Mouse (Mus musculus): Measurements from ENCODE around the gene Psapl1. TPM values are rescaled to one million over a fixed set of nuclear protein-coding genes. Genes with fewer than 3 reads are reported as not detected.

The Psapl1 gene
- total and polyA plus RNA-seq, 2 experiments: not detected

- Histone ChIP-seq H3K27ac (replicated peaks; ENCODE audit: insufficient read depth, low read depth, low read length) (no peak overlapping the region), H3K79me2 (ENCODE audit: control insufficient read depth, insufficient read depth, low read length) (no peaks in the 10 kb centered on the region), H3K9ac (ENCODE audit: low read depth, low read length) (no peak overlapping the region), H3K36me3 (ENCODE audit: control insufficient read depth, insufficient read depth, low read length) (no peaks in the 10 kb centered on the region), H3K4me1 (ENCODE audit: control insufficient read depth, insufficient read depth, low read length) (no peaks in the 10 kb centered on the region; the same call in 1 of the 2 replicates), H3K27me3 (ENCODE audit: control insufficient read depth, insufficient read depth, low read length) (no peaks in the 10 kb centered on the region), H3K4me3 (ENCODE audit: insufficient read depth, low read depth, low read length) (no peak overlapping the region)
- no peak for DNase-seq (ENCODE audit: extremely low read depth, low read depth, low spot score)
- TF ChIP-seq CTCF (IDR thresholded peaks at IDR 0.05; ENCODE audit: low read depth, low read length) (no peak), POLR2A (IDR thresholded peaks at IDR 0.05; ENCODE audit: extremely low read depth, insufficient read depth, low read length) (no peak)
- 72% methylated on average over 4 of the region's 4 CpGs for WGBS
Observed at GRCm38 (mm10) chr5:36194631-36195030, 9.2 kb upstream of the Psapl1 start.

GRCm38 (mm10) chr5:36195436-36195835 is 8.4 kb upstream of the Psapl1 start:
- Histone ChIP-seq H3K27me3 (ENCODE audit: control insufficient read depth, insufficient read depth, low read length) (no peaks in the 10 kb centered on the region), H3K27ac (replicated peaks; ENCODE audit: insufficient read depth, low read depth, low read length) (no peak overlapping the region), H3K36me3 (ENCODE audit: control insufficient read depth, insufficient read depth, low read length) (no peaks in the 10 kb centered on the region), H3K4me3 (ENCODE audit: insufficient read depth, low read depth, low read length) (no peak overlapping the region), H3K9ac (ENCODE audit: low read depth, low read length) (no peak overlapping the region), H3K4me1 (ENCODE audit: control insufficient read depth, insufficient read depth, low read length) (no peaks in the 10 kb centered on the region; the same call in 1 of the 2 replicates), H3K79me2 (ENCODE audit: control insufficient read depth, insufficient read depth, low read length) (no peaks in the 10 kb centered on the region)
- 86% methylated on average over 4 of the region's 4 CpGs for WGBS
- DNase-seq (ENCODE audit: extremely low read depth, low read depth, low spot score): no peak
- TF ChIP-seq CTCF (IDR thresholded peaks at IDR 0.05; ENCODE audit: low read depth, low read length): no peak
- no peak for TF ChIP-seq POLR2A (IDR thresholded peaks at IDR 0.05; ENCODE audit: extremely low read depth, insufficient read depth, low read length)

GRCm38 (mm10) chr5:36199519-36199918 is 4.3 kb upstream of the Psapl1 start:
- TF ChIP-seq POLR2A (IDR thresholded peaks at IDR 0.05; ENCODE audit: extremely low read depth, insufficient read depth, low read length) (no peak), CTCF (IDR thresholded peaks at IDR 0.05; ENCODE audit: low read depth, low read length) (no peak)
- Histone ChIP-seq H3K27me3 (ENCODE audit: control insufficient read depth, insufficient read depth, low read length) (no peaks in the 10 kb centered on the region), H3K4me1 (ENCODE audit: control insufficient read depth, insufficient read depth, low read length) (no peaks in the 10 kb centered on the region; the same call in 1 of the 2 replicates), H3K27ac (replicated peaks; ENCODE audit: insufficient read depth, low read depth, low read length) (no peak overlapping the region), H3K4me3 (ENCODE audit: insufficient read depth, low read depth, low read length) (no peak overlapping the region), H3K79me2 (ENCODE audit: control insufficient read depth, insufficient read depth, low read length) (no peaks in the 10 kb centered on the region), H3K36me3 (ENCODE audit: control insufficient read depth, insufficient read depth, low read length) (no peaks in the 10 kb centered on the region), H3K9ac (ENCODE audit: low read depth, low read length) (no peak overlapping the region)
- 81% methylated on average over 1 of the region's 1 CpGs for whole genome bisulfite sequencing
- no peak for DNase-seq (ENCODE audit: extremely low read depth, low read depth, low spot score)

GRCm38 (mm10) chr5:36202781-36203180 is 1.0 kb upstream of the Psapl1 start:
- Histone ChIP-seq H3K4me1 (ENCODE audit: control insufficient read depth, insufficient read depth, low read length) (no peaks in the 10 kb centered on the region), H3K79me2 (ENCODE audit: control insufficient read depth, insufficient read depth, low read length) (no peaks in the 10 kb centered on the region), H3K27me3 (ENCODE audit: control insufficient read depth, insufficient read depth, low read length) (no peaks in the 10 kb centered on the region), H3K27ac (replicated peaks; ENCODE audit: insufficient read depth, low read depth, low read length) (no peak overlapping the region), H3K9ac (ENCODE audit: low read depth, low read length) (no peak overlapping the region), H3K36me3 (ENCODE audit: control insufficient read depth, insufficient read depth, low read length) (no peaks in the 10 kb centered on the region), H3K4me3 (ENCODE audit: insufficient read depth, low read depth, low read length) (no peak overlapping the region)
- 88% methylated on average over 5 of the region's 5 CpGs for WGBS
- TF ChIP-seq POLR2A (IDR thresholded peaks at IDR 0.05; ENCODE audit: extremely low read depth, insufficient read depth, low read length) (no peak), CTCF (IDR thresholded peaks at IDR 0.05; ENCODE audit: low read depth, low read length) (no peak)
- DNase-seq (ENCODE audit: extremely low read depth, low read depth, low spot score): no peak

- 88% methylated on average over 5 of the region's 5 CpGs for WGBS
- H3K79me2 ChIP-seq (ENCODE audit: control insufficient read depth, insufficient read depth, low read length): no peaks in the 10 kb centered on the region
- H3K27ac ChIP-seq (replicated peaks; ENCODE audit: insufficient read depth, low read depth, low read length): no peak overlapping the region
- no peaks in the 10 kb centered on the region for H3K27me3 ChIP-seq (ENCODE audit: control insufficient read depth, insufficient read depth, low read length)
- DNase-seq (ENCODE audit: extremely low read depth, low read depth, low spot score): no peak
- no peak for TF ChIP-seq CTCF (IDR thresholded peaks at IDR 0.05; ENCODE audit: low read depth, low read length)
- H3K4me1 ChIP-seq (ENCODE audit: control insufficient read depth, insufficient read depth, low read length): no peaks in the 10 kb centered on the region
- H3K36me3 ChIP-seq (ENCODE audit: control insufficient read depth, insufficient read depth, low read length): no peaks in the 10 kb centered on the region
- no peak overlapping the region for H3K9ac ChIP-seq (ENCODE audit: low read depth, low read length)
- H3K4me3 ChIP-seq (ENCODE audit: insufficient read depth, low read depth, low read length): no peak overlapping the region
Observed at GRCm38 (mm10) chr5:36203421-36203820, 400 bp upstream of the Psapl1 start.

- TF ChIP-seq POLR2A (IDR thresholded peaks at IDR 0.05; ENCODE audit: extremely low read depth, insufficient read depth, low read length) (no peak), CTCF (IDR thresholded peaks at IDR 0.05; ENCODE audit: low read depth, low read length) (no peak)
- WGBS: 62% methylated on average over 11 of the region's 11 CpGs
- no peaks in the 10 kb centered on the region for H3K36me3 ChIP-seq (ENCODE audit: control insufficient read depth, insufficient read depth, low read length)
- no peak overlapping the region for H3K27ac ChIP-seq (replicated peaks; ENCODE audit: insufficient read depth, low read depth, low read length)
- H3K9ac ChIP-seq (ENCODE audit: low read depth, low read length): no peak overlapping the region
- H3K4me3 ChIP-seq (ENCODE audit: insufficient read depth, low read depth, low read length): no peak overlapping the region
- no peaks in the 10 kb centered on the region for H3K4me1 ChIP-seq (ENCODE audit: control insufficient read depth, insufficient read depth, low read length)
- DNase-seq (ENCODE audit: extremely low read depth, low read depth, low spot score): no peak
- no peaks in the 10 kb centered on the region for H3K27me3 ChIP-seq (ENCODE audit: control insufficient read depth, insufficient read depth, low read length)
- H3K79me2 ChIP-seq (ENCODE audit: control insufficient read depth, insufficient read depth, low read length): no peaks in the 10 kb centered on the region
Observed at GRCm38 (mm10) chr5:36205397-36205796, 1.6 kb downstream of the Psapl1 start.
